Mouse (Mus musculus): ENCODE measurements around the gene Mis12. TPM values are rescaled to one million over a fixed set of nuclear protein-coding genes. Genes with fewer than 3 reads are reported as not detected.

The Mis12 gene
- total RNA-seq, 4 experiments from 2014 or later = 15.6 to 22.4 (median 18.4) TPM

- DNase-seq (ENCODE audit: low spot score in 2 of 2) = no peak
Observed at GRCm38 (mm10) chr11:71017051-71017450, 2.4 kb upstream of the Mis12 start.

GRCm38 (mm10) chr11:71018416-71019200 is 803 bp upstream of the Mis12 start:
- DNase-seq (ENCODE audit: low spot score in 2 of 2) = no peak

- DNase-seq (ENCODE audit: low spot score in 2 of 2) = no peak
Observed at GRCm38 (mm10) chr11:71028280-71028679, 8.9 kb downstream of the Mis12 start.

GRCm38 (mm10) chr11:71029403-71030118 is 10.2 kb downstream of the Mis12 start:
- DNase-seq (ENCODE audit: low spot score in 2 of 2) = no peak

- DNase-seq (ENCODE audit: low spot score in 2 of 2) = no peak
Observed at GRCm38 (mm10) chr11:71032070-71032469, 12.7 kb downstream of the Mis12 start.

GRCm38 (mm10) chr11:71032491-71033162 is 13.2 kb downstream of the Mis12 start:
- DNase-seq (ENCODE audit: low spot score in 2 of 2) = peak; percentile 23 to 53

- peak; percentile 58 to 61 for DNase-seq (ENCODE audit: low spot score in 2 of 2)
Observed at GRCm38 (mm10) chr11:71033163-71033761, 13.9 kb downstream of the Mis12 start, which contains the start of gene 6330403K07Rik. Gene 6330403K07Rik (minus strand): TSS chr11:71033513.

GRCm38 (mm10) chr11:71039526-71040298 is 20.3 kb downstream of the Mis12 start:
- no peak for DNase-seq (ENCODE audit: low spot score in 2 of 2)

DNA sequence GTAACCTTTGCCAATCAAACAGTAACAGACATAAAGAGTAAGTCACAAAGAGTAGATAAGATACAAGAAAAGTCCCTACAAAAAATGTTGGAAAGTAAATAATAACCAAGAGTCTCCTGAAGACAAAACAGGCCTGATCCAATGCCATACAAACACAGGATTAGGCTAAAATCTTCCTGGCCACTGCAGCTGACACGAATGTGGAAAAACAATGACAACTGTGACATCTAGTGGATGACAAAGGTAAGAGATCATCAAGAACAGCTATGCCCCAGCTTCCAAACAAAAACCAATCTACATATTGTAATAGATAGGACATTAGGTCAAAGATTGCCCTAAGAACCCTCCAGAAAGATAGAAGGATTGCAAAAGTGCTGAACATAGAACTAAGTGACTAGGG is 33.1 kb downstream of the Mis12 start:
- DNase-seq (ENCODE audit: low spot score in 2 of 2) = no peak

- DNase-seq (ENCODE audit: low spot score in 2 of 2) = no peak
Observed at GRCm38 (mm10) chr11:71076342-71076741, 56.9 kb downstream of the Mis12 start.

Other genes starting within 250 kb of the Mis12 start
- gene Scimp, start 207.0 kb upstream of the Mis12 start, total RNA-seq (2022) = 1 to 10 TPM in 1 of 4 experiments, under 1 TPM in 1, not detected in 2; 0.83 to 1.9 TPM
- 100 to 1,000 TPM; 114 to 117 (median 116) TPM for gene Rabep1, start 174.8 kb upstream of the Mis12 start, total RNA-seq (2022)
- gene Nup88, start 49.6 kb upstream of the Mis12 start, total RNA-seq (2022) = 10 to 100 TPM; 50.9 to 62.2 (median 52.4) TPM
- gene Rpain, start 49.4 kb upstream of the Mis12 start, total RNA-seq (2022) = 10 to 100 TPM; 33.5 to 43.3 (median 39.9) TPM
- gene C1qbp, start 36.6 kb upstream of the Mis12 start, total RNA-seq (2022) = 100 to 1,000 TPM; 103 to 108 (median 106) TPM
- 10 to 100 TPM; 53.0 to 65.5 (median 58.5) TPM for gene Dhx33, start 15.2 kb upstream of the Mis12 start, total RNA-seq (2022)
- 10 to 100 TPM; 24.6 to 28.8 (median 26.3) TPM for gene Derl2, start 230 bp downstream of the Mis12 start, total RNA-seq (2022)
- gene 6330403K07Rik, start 13.9 kb downstream of the Mis12 start, total RNA-seq (2022) = 100 to 1,000 TPM; 206 to 237 (median 226) TPM
- gene Nlrp1a, start 125.1 kb downstream of the Mis12 start, total RNA-seq (2022) = 1 to 10 TPM in 2 of 4 experiments, under 1 TPM in 2; 0.60 to 1.1 (median 0.94) TPM
- gene Nlrp1b, start 211.1 kb downstream of the Mis12 start, total RNA-seq (2022) = 1 to 10 TPM in 1 of 4 experiments, under 1 TPM in 3; 0.24 to 1.1 (median 0.56) TPM